Mouse (Mus musculus) forebrain, embryonic 15.5 days (tissue): ENCODE measurements at regions not wholly inside any gene's neighbourhood (a gene's known extent, or its start where the extent isn't known, plus 50 kb on each side); places are given as distances from the start of the nearest gene placed in this dataset.

Experiments
- ATAC-seq: fragments of 200-750 bp; cut with Nextera tagmentation; replicated peaks from 2 replicates; pipeline ENCODE4 v1.8.0; 2017; ENCODE audit warnings: mild to moderate bottlenecking, moderate TSS enrichment, moderate library complexity
- H3K27ac ChIP-seq: fragments of 300-500 bp; sonication (generic); replicated peaks from 2 replicates; pipeline ENCODE4 v1.5.1; 2015; ENCODE audit warnings: mild to moderate bottlenecking, inconsistent platforms
- H3K27me3 ChIP-seq: fragments of 300-500 bp; sonication (generic); 2 replicates; pipeline ENCODE4 v1.6.1; 2015; ENCODE audit warnings: inconsistent platforms
- H3K36me3 ChIP-seq: fragments of 300-500 bp; sonication (generic); 2 replicates; pipeline ENCODE4 v1.6.1; 2015; ENCODE audit warnings: mild to moderate bottlenecking, inconsistent platforms
- H3K4me1 ChIP-seq: fragments of 300-500 bp; sonication (generic); 2 replicates; pipeline ENCODE4 v1.6.1; 2015; ENCODE audit warnings: inconsistent platforms
- H3K4me2 ChIP-seq: fragments of 300-500 bp; sonication (generic); replicated peaks from 2 replicates; pipeline ENCODE4 v1.6.1; 2015; ENCODE audit warnings: mild to moderate bottlenecking, inconsistent platforms
- H3K4me3 ChIP-seq: fragments of 300-500 bp; sonication (generic); 2 replicates; pipeline ENCODE4 v1.5.1; 2015; ENCODE audit warnings: mild to moderate bottlenecking, inconsistent platforms
- H3K9ac ChIP-seq: fragments of 300-500 bp; sonication (generic); replicated peaks from 2 replicates; pipeline ENCODE4 v1.6.1; 2015; ENCODE audit warnings: mild to moderate bottlenecking, inconsistent platforms
- H3K9me3 ChIP-seq: fragments of 300-500 bp; sonication (generic); 2 replicates; pipeline ENCODE4 v1.6.1; 2016; ENCODE audit warnings: inconsistent platforms
- WGBS: fragments of 180-500 bp; shearing (Covaris S2); methylation state at CpG from one replicate; pipeline ENCODE4 v1.1.7; 2015; ENCODE audit warnings: mixed read lengths; 5-methylcytosine and 5-hydroxymethylcytosine counted together

DNA sequence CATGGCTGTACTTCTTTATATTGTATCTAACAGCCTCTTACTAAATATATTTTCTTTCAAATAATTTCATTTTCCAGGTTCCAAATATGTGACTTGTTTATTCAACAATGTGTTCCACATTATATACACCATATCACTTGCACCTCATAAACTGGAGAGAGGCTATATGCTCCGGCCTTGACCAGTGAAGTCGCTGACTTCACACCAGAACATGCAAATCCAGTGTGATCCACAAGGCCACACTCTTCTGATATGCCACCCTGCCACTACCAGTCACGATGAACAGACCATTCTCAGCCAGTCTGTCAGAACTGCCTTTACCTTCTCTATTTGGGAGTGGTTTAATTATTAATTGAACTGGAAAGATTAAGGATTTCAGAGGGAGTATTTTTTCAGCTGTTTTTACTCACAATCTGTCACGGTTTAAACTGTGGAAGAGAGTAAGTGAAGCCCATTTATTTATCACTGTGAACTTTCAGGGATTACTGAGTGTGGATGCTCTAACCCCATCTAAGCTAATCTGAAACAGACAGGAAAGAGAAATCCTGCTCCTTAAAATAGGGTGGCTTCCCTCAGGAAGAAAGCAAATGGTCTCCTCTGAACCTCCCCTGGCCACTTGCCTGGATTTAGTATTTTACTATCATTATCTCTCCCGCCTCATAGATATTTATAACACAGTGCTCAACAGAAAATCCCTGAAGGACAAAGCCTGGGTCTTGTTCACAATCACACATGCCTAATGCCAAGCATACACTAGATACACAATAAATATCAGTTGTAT, 1065.3 kb downstream of the A830018L16Rik start:
- WGBS = 77% methylated on average over 5 of the region's 5 CpGs
- Histone ChIP-seq H3K27me3 (no peaks in the 10 kb centered on the region), H3K9ac (no peak overlapping the region), H3K9me3 (no peaks in the 10 kb centered on the region), H3K36me3 (no peaks in the 10 kb centered on the region), H3K4me2 (no peak overlapping the region), H3K4me1 (no peaks in the 10 kb centered on the region), H3K27ac (no peak overlapping the region), H3K4me3 (no peak overlapping the region)
- no peak for ATAC-seq

GRCm38 (mm10) chr1:12500442-12500841, 1086.5 kb downstream of the A830018L16Rik start:
- Histone ChIP-seq H3K27ac (no peak overlapping the region), H3K9me3 (no peaks in the 10 kb centered on the region), H3K4me2 (no peak overlapping the region), H3K27me3 (no peaks in the 10 kb centered on the region), H3K4me3 (no peak overlapping the region), H3K9ac (no peak overlapping the region), H3K36me3 (no peaks in the 10 kb centered on the region), H3K4me1 (no peaks in the 10 kb centered on the region)
- no peak for ATAC-seq
- 75% methylated on average over 3 of the region's 3 CpGs for WGBS

DNA sequence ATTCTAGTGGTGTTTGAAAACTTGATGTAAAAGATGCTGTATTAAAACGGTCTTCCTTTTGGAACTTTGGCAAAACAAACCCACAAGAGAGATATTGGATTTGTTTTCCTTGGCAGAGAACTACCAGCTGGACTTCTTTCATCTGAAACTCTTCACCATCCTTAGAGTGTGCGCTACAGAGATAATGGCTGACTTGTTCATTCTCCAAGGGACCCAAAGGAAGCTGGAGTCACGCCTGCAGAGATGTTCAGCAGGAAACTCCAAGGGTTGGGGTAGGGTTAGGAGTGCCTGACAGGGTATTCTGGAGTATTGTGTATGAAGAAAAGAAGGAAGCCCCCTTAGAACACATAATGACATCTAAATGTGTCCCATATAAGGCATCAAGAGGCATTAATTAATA, 1094.1 kb downstream of the A830018L16Rik start:
- H3K9me3 ChIP-seq = no peaks in the 10 kb centered on the region
- H3K4me2 ChIP-seq = no peak overlapping the region
- 75% methylated on average over 3 of the region's 3 CpGs for WGBS
- no peak for ATAC-seq
- H3K9ac ChIP-seq = no peak overlapping the region
- H3K36me3 ChIP-seq = no peaks in the 10 kb centered on the region
- no peaks in the 10 kb centered on the region for H3K4me1 ChIP-seq
- H3K4me3 ChIP-seq = no peak overlapping the region
- H3K27ac ChIP-seq = no peak overlapping the region
- H3K27me3 ChIP-seq = no peaks in the 10 kb centered on the region

DNA sequence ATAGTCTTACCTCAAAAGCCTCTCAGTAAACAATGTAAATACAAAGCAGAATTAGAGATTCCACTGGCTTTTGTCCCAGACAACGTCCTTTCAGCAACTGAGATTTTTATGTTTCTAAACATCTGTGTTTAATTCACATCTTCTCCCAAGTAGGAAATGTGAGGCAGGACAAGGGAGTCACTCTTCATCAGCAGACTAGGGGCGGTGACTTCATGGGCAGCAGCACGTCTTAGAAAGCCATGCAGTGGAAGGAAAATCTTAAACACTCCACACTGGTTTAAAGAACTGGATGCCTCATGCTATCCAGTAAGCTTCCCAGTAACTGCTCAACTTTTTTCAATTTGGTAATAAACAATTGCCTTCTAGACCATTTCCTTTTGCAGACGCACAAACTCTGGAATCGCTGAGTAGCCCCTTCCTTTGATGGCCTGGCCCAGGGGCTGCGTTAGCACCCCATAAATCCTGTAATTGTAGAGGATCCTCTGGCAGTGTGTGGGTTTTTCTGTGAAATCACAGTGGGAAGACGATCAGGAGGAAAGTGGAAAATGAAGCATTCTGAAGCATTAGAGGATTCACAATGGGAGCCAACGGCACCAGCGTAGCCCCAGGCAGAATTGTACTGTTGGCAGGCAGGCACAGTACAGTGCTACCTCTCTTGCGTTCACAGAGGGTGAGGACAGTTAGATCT, 1096.4 kb downstream of the A830018L16Rik start:
- no peaks in the 10 kb centered on the region for H3K4me1 ChIP-seq
- no peak overlapping the region for H3K9ac ChIP-seq
- ATAC-seq = no peak
- no peaks in the 10 kb centered on the region for H3K36me3 ChIP-seq
- no peak overlapping the region for H3K4me3 ChIP-seq
- H3K9me3 ChIP-seq = no peaks in the 10 kb centered on the region
- WGBS = 70% methylated on average over 10 of the region's 10 CpGs
- H3K4me2 ChIP-seq = no peak overlapping the region
- no peak overlapping the region for H3K27ac ChIP-seq
- H3K27me3 ChIP-seq = no peaks in the 10 kb centered on the region

GRCm38 (mm10) chr1:12519601-12520000, 1105.7 kb downstream of the A830018L16Rik start:
- no peak for ATAC-seq
- no peaks in the 10 kb centered on the region for H3K4me1 ChIP-seq
- H3K9ac ChIP-seq = no peak overlapping the region
- H3K36me3 ChIP-seq = no peaks in the 10 kb centered on the region
- H3K9me3 ChIP-seq = no peaks in the 10 kb centered on the region
- H3K27ac ChIP-seq = no peak overlapping the region
- no peaks in the 10 kb centered on the region for H3K27me3 ChIP-seq
- H3K4me3 ChIP-seq = no peak overlapping the region
- no peak overlapping the region for H3K4me2 ChIP-seq
- 88% methylated on average over 4 of the region's 4 CpGs for WGBS

- no peaks in the 10 kb centered on the region for H3K4me1 ChIP-seq
- H3K9me3 ChIP-seq = no peaks in the 10 kb centered on the region
- no peak overlapping the region for H3K4me2 ChIP-seq
- 0 out of 2 replicates have a peak, but pooled peaks have one; percentile 46 for ATAC-seq
- no peak overlapping the region for H3K4me3 ChIP-seq
- no peak overlapping the region for H3K9ac ChIP-seq
- no peak overlapping the region for H3K27ac ChIP-seq
- H3K36me3 ChIP-seq = no peaks in the 10 kb centered on the region
- 47% methylated on average over 4 of the region's 4 CpGs for WGBS
- H3K27me3 ChIP-seq = no peaks in the 10 kb centered on the region
These were observed 1142.0 kb downstream of the A830018L16Rik start for GRCm38 (mm10) chr1:12555859-12556258.

- Histone ChIP-seq H3K4me3 (no peak overlapping the region), H3K9ac (no peak overlapping the region), H3K4me2 (no peak overlapping the region), H3K4me1 (peaks cover 1% of the 10 kb centered on the region; the same call in 1 of the 2 replicates), H3K9me3 (no peaks in the 10 kb centered on the region), H3K27me3 (no peaks in the 10 kb centered on the region), H3K36me3 (no peaks in the 10 kb centered on the region), H3K27ac (no peak overlapping the region)
- no peak for ATAC-seq
- 35% methylated on average over 7 of the region's 7 CpGs for WGBS
These were observed 1158.0 kb downstream of the A830018L16Rik start for GRCm38 (mm10) chr1:12571755-12572358.

- WGBS = 89% methylated on average over 4 of the region's 4 CpGs
- peaks cover 8% of the 10 kb centered on the region; the same call in 1 of the 2 replicates for H3K4me1 ChIP-seq
- no peak for ATAC-seq
- H3K4me3 ChIP-seq = no peak overlapping the region
- H3K27ac ChIP-seq = no peak overlapping the region
- no peaks in the 10 kb centered on the region for H3K9me3 ChIP-seq
- no peaks in the 10 kb centered on the region for H3K36me3 ChIP-seq
- H3K27me3 ChIP-seq = no peaks in the 10 kb centered on the region
- H3K4me2 ChIP-seq = no peak overlapping the region
- H3K9ac ChIP-seq = no peak overlapping the region
These were observed 1158.9 kb downstream of the A830018L16Rik start for GRCm38 (mm10) chr1:12572770-12573169.

DNA sequence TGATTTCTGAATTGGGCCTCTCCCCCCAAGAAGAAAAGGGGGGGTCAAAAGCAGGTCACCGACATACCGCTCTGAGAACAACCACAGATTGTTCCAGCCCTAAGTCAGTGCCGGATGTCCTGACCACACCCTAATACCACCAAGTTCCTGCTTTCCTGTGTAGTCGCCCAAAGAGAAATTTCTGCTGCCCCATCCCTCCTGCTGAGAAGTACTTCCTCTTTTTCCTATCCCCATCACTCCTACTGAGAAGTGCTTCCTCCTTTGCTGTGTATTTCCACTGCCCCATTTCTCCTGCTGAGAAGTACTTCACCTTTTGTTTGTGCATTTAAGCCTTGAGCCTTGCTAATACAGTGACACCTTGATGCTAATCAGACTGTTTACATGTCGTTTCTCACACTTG, 1160.4 kb downstream of the A830018L16Rik start:
- H3K36me3 ChIP-seq = no peaks in the 10 kb centered on the region
- peaks cover 8% of the 10 kb centered on the region; the same call in 1 of the 2 replicates for H3K4me1 ChIP-seq
- WGBS = 91% methylated on average over 5 of the region's 5 CpGs
- no peak overlapping the region for H3K27ac ChIP-seq
- no peak overlapping the region for H3K4me3 ChIP-seq
- no peaks in the 10 kb centered on the region for H3K9me3 ChIP-seq
- no peak for ATAC-seq
- H3K4me2 ChIP-seq = no peak overlapping the region
- no peak overlapping the region for H3K9ac ChIP-seq
- no peaks in the 10 kb centered on the region for H3K27me3 ChIP-seq

DNA sequence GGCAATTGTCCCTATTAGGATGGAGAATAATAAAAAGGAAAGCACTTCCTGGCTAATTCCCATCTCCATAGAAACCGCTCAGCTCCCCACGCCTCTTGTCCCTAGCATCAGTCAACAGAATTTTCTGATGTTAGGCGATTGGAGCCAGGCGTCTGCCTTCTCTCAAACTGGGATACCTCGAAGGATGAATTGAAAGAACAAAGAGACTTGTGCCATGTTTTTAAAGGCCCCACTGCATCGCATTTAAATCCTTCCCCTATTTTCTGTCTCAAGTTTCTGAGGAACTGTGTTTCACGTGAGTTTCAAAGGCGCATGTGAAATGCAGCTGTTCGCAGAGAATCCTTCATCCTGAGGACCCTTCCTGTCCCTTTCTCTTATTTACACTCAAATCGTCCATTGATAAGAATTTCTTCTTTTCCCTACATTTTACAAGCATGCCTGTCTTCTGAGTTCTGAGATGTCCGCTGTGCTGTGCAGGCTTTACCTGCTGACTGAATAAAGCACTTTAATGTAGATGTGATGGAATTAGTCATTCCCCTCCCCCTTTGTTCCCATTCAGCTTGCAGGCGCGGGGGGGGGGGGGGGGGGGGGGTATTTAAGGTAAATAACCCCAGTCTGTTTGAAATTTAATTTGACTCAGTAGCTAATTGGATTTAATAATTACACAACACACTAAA, 1163.3 kb downstream of the A830018L16Rik start:
- no peak overlapping the region for H3K4me3 ChIP-seq
- WGBS = 2% methylated on average over 13 of the region's 13 CpGs
- H3K9me3 ChIP-seq = no peaks in the 10 kb centered on the region
- no peaks in the 10 kb centered on the region for H3K27me3 ChIP-seq
- H3K9ac ChIP-seq = no peak overlapping the region
- peak overlapping the region; percentile 14 for H3K4me2 ChIP-seq
- H3K36me3 ChIP-seq = no peaks in the 10 kb centered on the region
- H3K4me1 ChIP-seq = peaks cover 8% of the 10 kb centered on the region; the same call in 1 of the 2 replicates
- peak; percentile 53 for ATAC-seq
- H3K27ac ChIP-seq = peak overlapping the region; percentile 42; the same call in 1 of the 2 replicates

- Histone ChIP-seq H3K27me3 (no peaks in the 10 kb centered on the region), H3K36me3 (no peaks in the 10 kb centered on the region), H3K9me3 (no peaks in the 10 kb centered on the region), H3K4me3 (no peak overlapping the region), H3K4me2 (no peak overlapping the region), H3K27ac (no peak overlapping the region), H3K4me1 (peaks cover 8% of the 10 kb centered on the region; the same call in 1 of the 2 replicates), H3K9ac (no peak overlapping the region)
- no peak; the same call in 1 of the 2 replicates for ATAC-seq
- 46% methylated on average over 1 of the region's 1 CpGs for WGBS
These were observed 1164.1 kb downstream of the A830018L16Rik start for GRCm38 (mm10) chr1:12577978-12578377.

DNA sequence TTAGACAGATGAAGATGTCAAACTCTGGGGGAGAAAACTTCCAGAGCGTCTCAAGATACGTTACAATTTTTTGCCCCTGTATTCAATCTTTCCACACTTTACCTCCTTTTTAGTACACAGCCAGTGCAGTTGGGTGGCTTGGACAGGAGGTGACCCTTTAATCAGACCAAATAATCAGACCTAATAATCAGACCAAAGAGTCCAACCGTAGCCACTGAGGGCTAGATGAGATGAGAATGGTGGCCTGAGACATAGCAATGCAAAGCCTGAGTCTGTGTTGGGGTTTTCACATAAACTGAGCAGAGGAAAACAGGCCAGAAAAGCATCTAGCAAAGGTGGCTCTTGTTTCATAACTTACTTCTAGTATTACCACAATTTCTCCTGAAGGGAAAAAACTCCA, 1169.1 kb downstream of the A830018L16Rik start:
- 66% methylated on average over 3 of the region's 3 CpGs for WGBS
- Histone ChIP-seq H3K4me3 (no peak overlapping the region), H3K4me1 (no peaks in the 10 kb centered on the region), H3K36me3 (no peaks in the 10 kb centered on the region), H3K9me3 (no peaks in the 10 kb centered on the region), H3K9ac (no peak overlapping the region), H3K27me3 (no peaks in the 10 kb centered on the region), H3K27ac (no peak overlapping the region), H3K4me2 (no peak overlapping the region)
- no peak for ATAC-seq
